Mouse (Mus musculus) spleen, adult 2 months (tissue): ENCODE results near the gene Ptpn7. TPM values are rescaled to one million over a fixed set of nuclear protein-coding genes. Genes with fewer than 3 reads are reported as not detected.
"Not testable (repeated sequence)": the region's sequence is repeated elsewhere in the genome, so short reads cannot be mapped to it uniquely, and the experiment has no call there.

ENCODE experiments used
- DNase-seq, 2 experiments: peaks; one replicate each; pipeline versions ENCODE4 v3.0.0 to v3.0.0-alpha.2; 2012 to 2021; ENCODE audit warnings: low spot score in 2 of 2, low read depth in 1 of 2
- H3K27ac ChIP-seq: fragments of 200-500 bp; 2 replicates; pipeline ENCODE4 v1.5.1; 2012; ENCODE audit warnings: low read length, inconsistent platforms; ENCODE audit not compliant: insufficient read depth
- H3K27me3 ChIP-seq: fragments of 200-500 bp; 2 replicates; pipeline ENCODE4 v1.6.1; 2012; ENCODE audit warnings: mild to moderate bottlenecking, moderate library complexity, low read length, inconsistent platforms; ENCODE audit not compliant: control insufficient read depth, insufficient read depth
- H3K36me3 ChIP-seq: fragments of 200-500 bp; 2 replicates; pipeline ENCODE4 v1.6.1; 2012; ENCODE audit warnings: mild to moderate bottlenecking, low read length, inconsistent platforms; ENCODE audit not compliant: control insufficient read depth, insufficient read depth
- H3K4me1 ChIP-seq: fragments of 200-500 bp; 2 replicates; pipeline ENCODE4 v1.6.1; 2011; ENCODE audit warnings: inconsistent platforms; ENCODE audit not compliant: control insufficient read depth, insufficient read depth, insufficient read length
- H3K4me3 ChIP-seq: fragments of 200-500 bp; 2 replicates; pipeline ENCODE4 v1.5.1; 2011; ENCODE audit warnings: mild to moderate bottlenecking, inconsistent platforms; ENCODE audit not compliant: insufficient read depth, insufficient read length; ENCODE audit errors: extremely low read depth
- CTCF ChIP-seq: fragments of 200-500 bp; IDR thresholded peaks from 2 replicates; pipeline ENCODE4 v1.5.1; 2011; ENCODE audit warnings: mild to moderate bottlenecking, inconsistent platforms; ENCODE audit not compliant: insufficient read depth, insufficient read length, insufficient replicate concordance; ENCODE audit errors: extremely low read depth
- POLR2A ChIP-seq: fragments of 200-500 bp; IDR thresholded peaks from 2 replicates; pipeline ENCODE4 v1.6.1; 2011; ENCODE audit warnings: low read depth, low read length, inconsistent platforms
- WGBS: fragments of 180-500 bp; shearing (Covaris S2); methylation state at CpG from one replicate; pipeline ENCODE4 v1.1.7; 2018; 5-methylcytosine and 5-hydroxymethylcytosine counted together
- polyA plus RNA-seq: library from polyadenylated mRNA; depleted of rRNA; stranded (reverse); fragments of >200 nt; gene quantifications from 2 replicates; pipeline ENCODE4 v1.2.3, GENCODE M21; 2012

Gene Ptpn7
- polyA plus RNA-seq, 1 experiment: 33.4 TPM

DNA sequence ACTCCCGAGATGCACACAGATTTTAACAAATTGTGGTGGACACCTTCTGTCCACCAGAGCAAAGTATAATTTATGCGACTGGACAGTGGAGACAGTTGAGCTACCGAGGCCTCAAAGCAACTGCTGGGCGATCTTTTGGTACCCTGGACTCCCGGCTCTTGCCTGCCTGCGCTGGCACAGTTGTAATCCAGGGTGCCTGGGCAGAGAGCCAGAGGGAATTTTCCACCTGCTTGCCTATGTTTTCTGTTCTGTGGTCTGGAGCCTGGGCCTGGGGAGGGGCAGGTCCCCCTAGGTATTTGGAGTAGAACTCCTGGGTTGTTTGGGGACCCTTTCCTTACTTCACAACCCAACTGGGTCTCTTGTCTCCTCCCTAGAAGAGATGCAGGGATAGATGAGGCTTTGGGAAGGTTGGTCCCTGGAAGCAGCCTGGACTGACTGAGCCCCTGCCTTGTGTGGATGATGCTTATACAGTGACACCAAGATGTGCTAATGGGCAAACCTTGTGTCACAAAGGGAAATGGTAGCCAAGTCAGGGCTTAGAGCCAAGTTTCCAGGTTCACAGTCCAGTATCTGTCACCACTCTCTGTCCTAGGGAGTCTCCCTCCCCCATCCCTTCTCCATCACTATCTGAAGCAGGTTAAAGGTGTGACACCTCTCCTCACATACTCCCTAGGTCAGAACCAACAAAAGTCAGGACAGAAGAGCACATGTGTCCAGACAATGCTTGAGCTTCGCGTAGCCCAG lies 49.6 kb downstream of the Ptpn7 start:
- no peak for DNase-seq
- H3K27ac ChIP-seq: no peak overlapping the region

GRCm38 (mm10) chr1:135182975-135183374 lies 50.5 kb downstream of the Ptpn7 start:
- no peak for DNase-seq
- H3K4me3 ChIP-seq: no peak overlapping the region
- 72% methylated on average over 3 of the region's 3 CpGs for WGBS
- H3K27me3 ChIP-seq: no peaks in the 10 kb centered on the region
- no peaks in the 10 kb centered on the region for H3K4me1 ChIP-seq
- TF ChIP-seq POLR2A: no peak
- TF ChIP-seq CTCF: no peak
- H3K36me3 ChIP-seq: no peaks in the 10 kb centered on the region
- H3K27ac ChIP-seq: no peak overlapping the region

More for the DNA sequence above, 49.6 kb downstream of the Ptpn7 start:
- Histone ChIP-seq H3K27me3 (no peaks in the 10 kb centered on the region), H3K4me3 (no peak overlapping the region), H3K36me3 (no peaks in the 10 kb centered on the region), H3K4me1 (no peaks in the 10 kb centered on the region)
- 86% methylated on average over 8 of the region's 8 CpGs for WGBS
- TF ChIP-seq CTCF (no peak), POLR2A (no peak)

- 88% methylated on average over 4 of the region's 4 CpGs for WGBS
- TF ChIP-seq POLR2A: no peak
- no peak for TF ChIP-seq CTCF
- Histone ChIP-seq H3K4me3 (no peak overlapping the region), H3K4me1 (no peaks in the 10 kb centered on the region), H3K27ac (no peak overlapping the region), H3K36me3 (no peaks in the 10 kb centered on the region), H3K27me3 (no peaks in the 10 kb centered on the region)
- DNase-seq: no peak
Observed at GRCm38 (mm10) chr1:135183448-135183847, 50.9 kb downstream of the Ptpn7 start.

DNA sequence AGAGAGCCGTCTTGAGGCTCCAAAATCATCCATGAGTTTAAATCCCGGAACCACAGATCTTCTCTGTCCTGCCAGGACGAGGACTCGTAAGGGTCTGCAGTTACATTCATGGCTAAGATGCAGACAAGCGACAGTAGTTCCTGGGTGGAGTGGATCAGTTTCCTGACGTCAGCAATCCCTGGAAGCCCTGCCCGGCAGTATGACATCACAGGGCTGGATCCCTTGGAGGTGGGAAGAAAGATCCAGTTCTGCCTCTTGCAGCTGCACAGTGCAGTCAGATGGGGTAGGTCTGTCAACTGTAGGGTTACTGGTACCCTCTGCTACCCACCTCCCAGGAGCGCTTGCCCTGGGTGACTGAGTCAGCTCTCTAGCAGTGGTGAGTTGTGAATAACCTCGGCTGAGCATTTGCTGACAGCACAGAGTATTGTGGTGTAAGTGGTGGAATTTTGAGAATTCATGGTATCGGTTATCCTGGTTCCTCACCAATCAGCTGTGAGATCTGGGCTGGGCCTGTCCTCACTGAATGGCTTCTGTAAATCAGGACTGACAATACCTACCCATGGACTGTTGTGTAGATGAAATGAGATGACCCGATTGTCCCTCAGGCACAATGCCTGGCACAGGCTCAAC lies 51.6 kb downstream of the Ptpn7 start:
- no peak overlapping the region for H3K4me3 ChIP-seq
- no peaks in the 10 kb centered on the region for H3K36me3 ChIP-seq
- no peak overlapping the region for H3K27ac ChIP-seq
- TF ChIP-seq CTCF: no peak
- no peak for TF ChIP-seq POLR2A
- no peak for DNase-seq
- WGBS: 83% methylated on average over 11 of the region's 11 CpGs
- H3K27me3 ChIP-seq: no peaks in the 10 kb centered on the region
- H3K4me1 ChIP-seq: no peaks in the 10 kb centered on the region

DNA sequence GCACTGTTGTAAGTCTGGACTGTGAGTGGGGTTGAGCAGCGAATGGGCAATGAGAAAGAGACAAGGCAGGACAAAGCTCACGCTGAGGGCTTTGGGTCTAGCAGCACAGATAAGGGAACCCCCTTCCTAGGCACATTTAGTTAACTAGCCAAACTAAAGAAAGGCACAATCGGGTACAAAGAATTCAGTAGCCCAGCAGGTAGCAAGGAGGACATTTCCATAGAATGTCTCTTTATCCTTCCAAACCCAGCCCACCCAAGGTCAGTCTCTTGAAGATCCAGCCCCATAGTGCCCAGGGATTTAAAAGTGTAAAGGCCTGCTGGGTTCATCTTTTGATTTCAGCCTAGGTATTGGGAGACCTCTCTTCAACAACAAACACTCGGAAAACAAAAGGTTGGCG lies 53.4 kb downstream of the Ptpn7 start:
- Histone ChIP-seq H3K27me3 (no peaks in the 10 kb centered on the region), H3K27ac (no peak overlapping the region), H3K4me1 (no peaks in the 10 kb centered on the region), H3K4me3 (no peak overlapping the region), H3K36me3 (no peaks in the 10 kb centered on the region)
- WGBS: 87% methylated on average over 5 of the region's 5 CpGs
- DNase-seq: no peak
- no peak for TF ChIP-seq POLR2A

GRCm38 (mm10) chr1:135186427-135186826 lies 53.9 kb downstream of the Ptpn7 start:
- no peak overlapping the region for H3K4me3 ChIP-seq
- WGBS: 60% methylated on average over 8 of the region's 8 CpGs
- H3K27ac ChIP-seq: no peak overlapping the region
- H3K4me1 ChIP-seq: no peaks in the 10 kb centered on the region
- DNase-seq: no peak
- H3K36me3 ChIP-seq: no peaks in the 10 kb centered on the region
- no peak for TF ChIP-seq POLR2A
- TF ChIP-seq CTCF: no peak
- no peaks in the 10 kb centered on the region for H3K27me3 ChIP-seq

- not testable (repeated sequence) for H3K27me3 ChIP-seq, H3K27ac ChIP-seq, H3K36me3 ChIP-seq, DNase-seq, H3K4me1 ChIP-seq, H3K4me3 ChIP-seq
- 77% methylated on average over 2 of the region's 2 CpGs for WGBS
Observed at GRCm38 (mm10) chr1:135187016-135187415, 54.5 kb downstream of the Ptpn7 start.
